Mouse (Mus musculus): ENCODE data around the gene Emb. TPM values are rescaled to one million over a fixed set of nuclear protein-coding genes. Genes with fewer than 3 reads are reported as not detected.

Emb gene
- total RNA-seq, 2 experiments from 2014 or later: 716 to 871 TPM

DNA sequence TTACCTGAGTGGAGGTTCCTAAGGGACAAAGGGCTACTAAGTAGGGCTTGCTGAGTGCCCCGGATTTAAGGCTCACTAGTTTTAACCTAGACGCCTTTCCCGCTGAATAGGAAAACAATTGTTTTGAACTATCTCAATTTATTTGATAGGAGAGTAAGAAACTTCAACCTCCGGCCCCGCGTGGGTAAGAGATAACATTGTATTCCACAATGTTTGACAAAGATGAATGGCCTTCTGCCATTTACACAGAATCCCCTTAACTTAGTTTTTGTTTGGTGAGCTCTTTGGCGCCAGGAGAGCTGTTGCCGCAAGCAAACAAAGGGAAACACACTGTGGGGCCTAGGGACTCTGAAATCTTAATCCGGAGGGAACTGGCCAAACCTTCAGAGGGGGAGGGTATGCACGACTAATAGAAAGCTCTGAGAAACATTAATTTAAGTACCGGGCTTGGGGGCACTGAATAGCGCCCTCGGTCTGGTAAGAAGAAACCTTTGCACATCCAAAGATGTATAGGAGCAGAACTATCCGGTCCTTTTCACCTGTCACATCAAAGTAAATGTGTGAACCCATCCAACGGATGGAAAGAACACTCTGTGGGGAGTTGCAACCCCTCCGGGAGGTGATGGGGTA, 11.7 kb downstream of the Emb start:
- no peak for ATAC-seq (ENCODE audit: poor library complexity, severe bottlenecking)

- peak; percentile 65 for ATAC-seq (ENCODE audit: poor library complexity, severe bottlenecking)
Observed at GRCm38 (mm10) chr13:117220501-117221321, 12.4 kb downstream of the Emb start, which contains the start of gene Gm17509. Gm17509 (minus strand) TSS chr13:117221075.

DNA sequence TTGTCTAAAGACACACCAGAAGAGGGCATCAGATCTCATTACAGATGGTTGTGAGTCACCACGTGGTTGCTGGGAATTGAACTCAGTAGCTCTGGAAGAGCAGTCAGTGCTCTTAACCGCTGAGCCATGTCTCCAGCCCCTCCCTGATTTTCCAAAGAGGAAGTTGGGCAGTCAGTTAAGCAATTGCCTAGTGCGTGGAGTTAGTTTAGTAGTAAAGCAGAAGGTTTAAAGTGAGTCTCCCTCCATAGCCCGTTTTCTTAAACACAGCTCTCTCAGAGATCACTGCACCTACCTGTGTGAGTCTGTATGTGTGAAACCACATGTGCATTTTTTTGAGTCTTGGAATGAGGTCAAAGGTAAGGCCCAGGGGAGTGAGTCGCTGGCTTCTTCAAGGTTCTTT, 14.8 kb downstream of the Emb start:
- ATAC-seq (ENCODE audit: poor library complexity, severe bottlenecking): peak; percentile 48

GRCm38 (mm10) chr13:117224901-117225300, 16.6 kb downstream of the Emb start:
- ATAC-seq (ENCODE audit: poor library complexity, severe bottlenecking): no peak

GRCm38 (mm10) chr13:117225561-117225960, 17.2 kb downstream of the Emb start:
- no peak for ATAC-seq (ENCODE audit: poor library complexity, severe bottlenecking)

DNA sequence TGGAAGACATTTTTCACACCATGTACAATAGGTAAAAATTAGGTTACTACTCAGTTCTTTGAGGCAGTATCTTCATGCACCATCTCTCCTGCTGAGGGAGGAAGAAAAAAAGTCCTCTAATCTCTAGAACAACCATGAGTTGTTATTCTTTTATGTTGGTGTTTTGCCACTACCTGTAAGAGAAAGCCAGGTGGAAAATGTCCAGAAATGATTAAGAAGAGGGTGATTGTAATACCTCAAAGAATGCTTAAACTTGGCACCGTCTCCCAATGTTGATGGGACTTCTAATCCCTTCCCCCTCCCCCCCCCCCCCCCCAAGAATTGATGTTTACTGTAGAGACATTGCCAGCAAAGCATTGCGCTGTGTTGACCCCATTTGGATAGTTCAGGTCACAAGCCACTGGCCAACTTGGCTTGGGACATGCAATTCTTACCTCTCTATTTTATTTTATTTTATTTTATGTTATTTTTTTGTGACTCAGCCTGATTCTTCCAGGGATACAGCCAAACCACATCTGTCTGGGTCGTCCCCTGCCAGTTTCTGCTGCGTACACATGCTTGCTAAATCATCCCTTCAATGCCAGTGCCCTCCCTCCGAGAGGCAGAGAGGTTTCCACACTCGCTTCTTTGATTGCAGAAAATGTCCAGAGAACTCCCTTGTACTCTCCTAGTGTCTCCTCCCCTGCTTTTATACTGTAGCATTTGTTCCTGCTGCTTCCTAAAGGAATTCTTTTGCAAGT, 22.2 kb downstream of the Emb start:
- ATAC-seq (ENCODE audit: poor library complexity, severe bottlenecking): no peak

DNA sequence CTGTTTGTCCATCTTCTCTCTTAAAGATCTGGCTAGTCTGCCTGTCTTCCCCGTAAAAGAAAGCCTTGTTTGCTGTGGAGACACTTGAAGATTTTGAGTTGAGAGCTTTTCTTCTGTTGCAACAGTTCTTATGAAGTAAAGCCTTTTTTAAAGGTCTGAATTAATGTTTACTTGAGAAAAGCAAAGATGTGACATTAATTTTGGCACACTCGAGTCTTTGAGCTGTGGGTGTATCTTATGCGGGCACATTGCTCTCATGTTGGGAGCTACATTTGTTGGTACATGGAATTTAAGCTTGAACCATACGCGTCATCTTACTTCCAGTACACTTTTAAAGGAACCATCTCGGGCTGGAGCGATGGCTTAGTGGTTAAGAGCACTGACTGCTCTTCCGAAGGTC, 25.5 kb downstream of the Emb start:
- ATAC-seq (ENCODE audit: poor library complexity, severe bottlenecking): no peak

DNA sequence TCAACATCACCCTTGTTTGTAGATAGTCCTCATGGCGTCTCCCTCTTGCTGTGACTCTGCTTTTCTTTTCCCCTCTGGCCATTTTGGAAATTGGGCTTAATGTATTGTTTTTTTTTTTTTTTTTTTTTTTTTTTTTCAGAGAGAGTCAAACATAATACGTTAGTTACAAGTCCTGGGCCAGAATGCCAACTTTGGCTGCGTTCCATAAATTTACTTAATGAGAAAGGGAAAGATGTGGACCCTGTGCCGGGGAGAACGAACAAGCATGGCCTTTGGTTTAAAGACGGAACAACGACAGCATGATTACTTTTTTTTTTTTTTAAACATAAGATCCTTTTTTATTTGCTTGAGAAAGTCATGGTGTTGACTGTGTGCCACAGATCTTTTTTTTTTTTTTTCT, 26.1 kb downstream of the Emb start:
- no peak for ATAC-seq (ENCODE audit: poor library complexity, severe bottlenecking)

DNA sequence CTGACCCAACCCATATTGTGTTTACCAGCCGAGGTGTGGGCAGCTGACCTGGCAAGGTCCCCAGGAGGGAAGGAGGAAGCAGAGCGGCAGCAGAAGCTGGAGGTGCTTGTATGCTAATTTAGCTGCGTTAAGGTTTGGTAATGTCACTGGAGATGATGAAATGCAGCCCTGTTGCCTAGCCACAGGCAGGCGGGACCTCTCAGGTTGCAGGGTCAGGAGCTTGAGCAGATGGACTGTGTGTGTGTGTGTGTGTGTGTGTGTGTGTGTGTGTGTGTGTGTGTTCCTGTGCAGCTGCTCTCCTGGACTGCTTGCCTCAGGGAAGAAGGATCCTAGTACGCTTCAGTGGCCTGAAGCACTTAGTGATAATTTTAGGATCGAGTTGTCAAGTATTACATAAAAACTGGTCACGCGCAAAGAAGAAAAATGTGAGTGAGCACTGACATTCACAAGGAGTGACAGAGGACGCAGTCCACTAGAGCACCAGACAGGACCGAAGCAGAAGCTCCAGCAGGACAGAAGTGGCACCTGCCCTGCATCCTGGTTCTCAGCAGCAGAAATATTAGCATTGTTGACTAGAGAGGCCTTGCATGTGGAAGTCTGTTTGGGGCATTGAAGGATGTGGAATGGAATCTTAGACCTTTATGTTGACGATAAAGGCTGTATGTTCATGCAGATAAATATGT, 27.3 kb downstream of the Emb start:
- peak; percentile 88 for ATAC-seq (ENCODE audit: poor library complexity, severe bottlenecking)

DNA sequence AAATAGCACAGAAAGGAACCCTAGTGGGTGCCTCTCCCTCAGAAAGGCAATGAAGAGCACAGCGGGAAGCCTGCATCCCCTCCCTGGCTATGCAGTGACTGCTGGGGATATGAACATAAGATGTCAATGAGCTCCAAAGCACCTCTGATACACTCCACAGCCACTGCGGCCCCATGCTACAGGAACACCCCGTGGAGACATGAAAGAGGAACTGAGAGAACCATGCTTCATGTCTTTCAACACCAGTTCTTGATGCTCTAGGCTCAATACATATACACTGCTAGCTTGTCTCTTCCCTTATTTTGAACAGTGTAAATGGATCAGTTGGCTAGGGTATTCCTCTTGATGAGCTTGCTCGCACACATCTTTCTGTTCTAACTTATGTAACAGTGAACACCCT, 28.8 kb downstream of the Emb start:
- ATAC-seq (ENCODE audit: poor library complexity, severe bottlenecking): peak; percentile 70

GRCm38 (mm10) chr13:117242063-117242462, 33.7 kb downstream of the Emb start:
- peak; percentile 74 for ATAC-seq (ENCODE audit: poor library complexity, severe bottlenecking)

DNA sequence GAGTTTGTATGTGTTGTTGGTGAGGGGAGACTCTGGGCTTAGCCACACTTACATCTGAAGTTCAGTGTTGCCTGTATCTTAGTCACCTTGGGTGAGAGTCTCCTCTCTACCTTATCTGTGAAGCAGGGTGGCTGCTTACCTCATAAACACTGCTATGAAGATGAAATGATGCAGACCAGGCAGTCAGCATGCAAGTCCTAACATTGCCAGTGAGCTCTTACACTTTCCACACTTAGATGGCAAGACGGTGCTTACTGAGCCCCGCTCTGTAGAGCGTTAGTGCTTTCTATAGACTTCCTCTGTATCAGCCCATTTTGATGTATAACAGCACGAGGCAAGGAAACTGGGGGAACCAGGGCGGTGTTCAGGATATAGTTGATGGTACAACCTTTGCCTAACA, 34.3 kb downstream of the Emb start:
- peak; percentile 36 for ATAC-seq (ENCODE audit: poor library complexity, severe bottlenecking)

DNA sequence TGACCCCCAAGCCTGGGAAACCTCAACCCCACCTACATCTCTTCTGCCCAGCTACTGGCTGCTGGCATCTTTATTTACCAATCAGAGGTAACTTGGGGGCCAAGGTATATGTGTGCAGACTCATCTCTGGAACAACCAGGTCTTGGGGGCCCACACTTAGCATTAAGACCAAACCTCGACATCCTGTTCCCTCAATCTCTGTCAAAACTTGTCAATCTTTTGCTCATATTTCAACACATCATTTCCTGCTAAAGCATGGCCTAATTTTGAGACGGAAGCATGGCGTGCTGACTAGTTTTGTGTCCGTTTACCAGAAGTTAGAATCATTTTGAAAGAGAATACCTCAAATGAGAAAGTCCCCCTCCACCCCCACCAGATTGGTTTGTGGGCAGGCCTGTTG, 52.4 kb downstream of the Emb start:
- peak; percentile 91 for ATAC-seq (ENCODE audit: poor library complexity, severe bottlenecking)

GRCm38 (mm10) chr13:117266156-117266555, 57.8 kb downstream of the Emb start:
- no peak for ATAC-seq (ENCODE audit: poor library complexity, severe bottlenecking)

- no peak for ATAC-seq (ENCODE audit: poor library complexity, severe bottlenecking)
Observed at GRCm38 (mm10) chr13:117267963-117268362, 59.6 kb downstream of the Emb start.

- peak; percentile 95 for ATAC-seq (ENCODE audit: poor library complexity, severe bottlenecking)
Observed at GRCm38 (mm10) chr13:117284036-117284435, 75.7 kb downstream of the Emb start.

GRCm38 (mm10) chr13:117286939-117287338, 78.6 kb downstream of the Emb start:
- ATAC-seq (ENCODE audit: poor library complexity, severe bottlenecking): no peak

GRCm38 (mm10) chr13:117287400-117287799, 79.1 kb downstream of the Emb start:
- ATAC-seq (ENCODE audit: poor library complexity, severe bottlenecking): no peak

- ATAC-seq (ENCODE audit: poor library complexity, severe bottlenecking): peak; percentile 85
Observed at GRCm38 (mm10) chr13:117289494-117290270, 81.3 kb downstream of the Emb start.
